Mouse (Mus musculus): ENCODE measurements around the gene Map3k5.

DNA sequence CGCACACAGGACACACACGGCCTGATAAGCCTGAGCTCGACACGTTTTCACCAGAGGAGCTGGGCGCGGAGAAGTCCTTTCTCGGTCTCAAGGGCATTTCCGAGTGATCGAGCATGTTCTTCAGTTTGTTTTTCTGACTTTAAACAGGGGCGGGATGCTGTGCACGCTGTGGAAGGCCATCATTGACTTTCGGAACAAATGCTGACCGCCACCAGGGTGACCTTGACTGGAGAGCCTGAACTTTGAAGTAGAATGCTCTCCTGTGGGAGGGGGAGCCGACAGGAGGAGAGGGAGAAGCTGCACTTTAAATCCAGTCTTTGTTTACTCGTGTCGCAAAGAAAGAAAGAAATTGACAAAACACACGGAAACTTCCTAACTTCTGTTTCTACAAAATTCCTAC is 207.1 kb downstream of the Map3k5 start:
- TF ChIP-seq CTCF (IDR thresholded peaks at IDR 0.05; ENCODE audit: control insufficient read depth, insufficient read depth, insufficient replicate concordance, low read depth, low read length) (no peak), POLR2A (IDR thresholded peaks at IDR 0.05; ENCODE audit: control insufficient read depth, low read depth, low read length) (no peak)

Data from testis, adult 2 months (tissue).